Mouse (Mus musculus) kidney, postnatal 4 days (tissue): ENCODE measurements around the gene Gosr1.
A peak's percentile ranks its signal among the peaks of the same experiment; 100 is the strongest.
"Not testable (repeated sequence)": the region's sequence is repeated elsewhere in the genome, so short reads cannot be mapped to it uniquely, and the experiment has no call there.

ENCODE experiments used
- DNase-seq, 2 experiments: peaks; one replicate each; pipeline ENCODE4 v3.0.0; 2021; ENCODE audit warnings: mixed read lengths in 2 of 2

Gene Gosr1

DNA sequence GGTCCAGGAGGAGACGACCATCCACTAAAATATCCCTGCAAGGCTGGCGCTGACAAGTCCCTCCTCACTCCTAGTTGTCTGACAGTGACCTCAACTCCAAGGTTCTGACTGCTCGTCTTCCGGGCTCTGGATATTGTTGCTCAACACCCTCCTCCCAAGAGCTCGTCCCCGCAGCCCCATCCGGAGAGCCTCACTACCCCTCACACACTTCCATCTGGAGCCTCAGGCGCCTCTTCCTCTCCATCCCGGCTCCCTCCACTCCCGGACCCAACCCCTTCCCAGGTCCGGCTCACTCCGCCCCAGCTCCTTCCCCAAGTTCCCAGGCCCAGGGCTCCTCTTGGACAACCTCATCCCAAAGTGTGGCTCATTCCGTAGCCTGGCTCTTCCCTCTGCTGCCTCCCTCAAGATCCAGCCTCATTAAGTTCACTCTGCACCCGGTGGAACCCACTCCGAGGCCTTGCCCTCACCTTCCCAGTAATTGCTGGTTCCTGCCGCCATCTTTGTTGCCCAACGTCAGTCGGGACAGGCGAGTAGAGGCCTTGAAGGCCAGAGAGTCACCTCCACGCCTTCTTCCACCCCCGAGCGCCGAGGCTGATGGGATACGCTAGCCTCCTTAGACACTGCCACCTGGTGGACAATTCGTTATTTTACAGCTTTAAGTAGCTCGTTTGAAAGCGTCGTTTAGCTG lies at the start of gene Gosr1:
Gene Gosr1 (minus strand): TSS at position 527 of the 688 bp plus-strand sequence.
- DNase-seq: peak; percentile 90 to 94

DNA sequence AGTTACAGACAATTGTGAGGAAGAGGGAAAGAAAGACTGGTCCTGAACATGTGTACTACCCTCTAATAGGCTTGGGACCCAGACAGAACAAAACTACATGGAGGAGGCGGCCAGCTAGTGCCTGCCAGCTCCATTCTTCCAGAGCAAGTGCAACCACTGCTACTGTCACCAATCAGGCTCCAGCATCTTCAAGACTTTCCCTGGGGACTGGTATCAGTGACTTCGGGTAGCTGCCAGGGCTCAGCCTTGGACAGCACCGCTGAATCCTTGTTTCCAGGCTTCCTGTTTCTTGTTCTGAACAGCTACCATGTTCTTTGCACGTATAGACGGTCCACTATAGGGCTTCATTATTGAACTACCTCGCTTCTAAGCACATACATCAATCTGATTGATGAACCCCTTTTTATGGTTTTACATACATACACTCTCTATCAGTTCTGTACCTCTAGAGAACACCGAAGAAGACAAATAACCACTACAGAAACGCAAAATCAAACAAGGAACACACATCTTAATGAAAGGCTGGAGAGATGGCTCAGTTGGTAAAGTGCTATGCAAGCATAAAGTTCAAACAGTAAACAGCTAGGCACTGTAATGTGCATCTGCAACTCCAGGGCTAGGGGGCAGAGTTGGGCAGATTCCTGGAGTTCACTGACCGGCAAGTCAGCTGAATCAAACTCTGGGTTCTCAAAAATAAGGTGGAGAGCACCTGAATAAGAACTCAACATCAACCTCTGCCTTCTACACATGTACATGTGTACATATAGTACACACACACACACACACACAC lies 47.5 kb upstream of the Gosr1 start:
- peak; percentile 59 to 70 for DNase-seq

DNA sequence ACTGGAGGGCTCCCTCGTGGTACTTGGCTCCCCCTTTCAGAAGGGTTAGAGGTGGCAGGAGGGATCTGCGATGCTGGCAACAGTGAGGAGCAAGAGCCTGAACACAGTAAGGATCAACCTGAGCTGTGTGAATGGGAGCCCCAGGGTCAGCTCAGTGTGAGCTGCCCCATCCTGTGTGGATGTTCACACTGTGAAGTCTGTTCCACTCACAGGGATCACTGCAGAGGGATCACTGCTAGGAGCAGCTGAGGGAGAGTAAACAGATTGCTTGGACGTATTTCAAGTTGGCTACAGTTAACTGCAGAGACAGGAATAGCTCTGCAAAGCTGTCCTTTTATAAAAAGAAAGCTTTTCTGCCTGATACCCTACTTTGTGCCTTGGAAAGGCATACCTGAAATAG lies 46.1 kb upstream of the Gosr1 start:
- DNase-seq: no peak

DNA sequence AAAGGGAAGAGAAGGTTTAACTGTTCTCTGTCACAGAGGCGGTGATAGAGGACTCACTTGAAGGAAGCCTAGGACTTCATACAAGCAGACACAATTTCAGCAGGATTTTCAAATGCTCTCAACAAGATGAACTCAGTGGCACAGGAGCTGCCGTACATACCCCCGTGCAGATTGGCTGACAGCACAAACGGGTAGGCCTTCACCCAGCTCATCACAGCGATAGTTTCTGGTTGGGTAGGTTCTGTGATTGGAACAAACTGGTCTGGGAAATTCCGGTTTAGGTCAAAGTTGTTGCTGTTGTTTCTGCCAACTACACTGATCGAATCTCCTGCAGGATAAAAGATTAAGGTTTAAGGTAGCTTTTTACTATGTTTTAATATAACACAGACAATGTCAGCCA lies 45.2 kb upstream of the Gosr1 start:
- DNase-seq: no peak

DNA sequence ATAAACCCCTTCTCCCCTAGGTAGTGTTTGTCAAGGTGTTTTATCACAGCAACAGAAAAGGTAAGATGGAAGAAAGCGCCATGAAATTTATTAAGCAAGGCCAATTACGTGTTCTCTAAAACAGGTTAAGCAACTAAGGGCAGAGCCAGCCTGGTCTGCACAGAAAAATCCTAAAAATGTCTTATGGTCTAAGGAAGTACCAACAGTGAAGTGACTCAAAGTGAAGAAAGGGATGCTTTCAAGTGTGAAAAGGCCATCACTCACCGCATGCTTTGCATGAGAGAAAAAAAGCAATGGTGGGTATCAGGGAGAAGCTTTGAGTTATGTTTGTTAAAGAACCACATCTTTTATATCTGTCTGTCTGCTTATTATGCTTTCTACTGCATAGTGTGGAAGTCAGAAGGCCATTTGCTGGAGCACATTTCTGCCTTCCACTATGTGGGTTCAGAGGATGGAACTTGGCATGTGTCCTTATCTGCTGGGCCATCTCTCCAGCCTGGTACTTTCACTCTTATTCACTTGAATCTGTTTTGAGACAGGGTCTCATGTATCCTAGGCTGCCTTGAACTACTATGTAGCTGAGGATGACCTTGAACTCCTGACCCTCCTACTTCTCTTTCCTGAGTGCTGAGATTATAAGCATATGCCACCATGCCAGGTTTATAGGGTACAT lies 43.8 kb upstream of the Gosr1 start:
- DNase-seq: no peak

DNA sequence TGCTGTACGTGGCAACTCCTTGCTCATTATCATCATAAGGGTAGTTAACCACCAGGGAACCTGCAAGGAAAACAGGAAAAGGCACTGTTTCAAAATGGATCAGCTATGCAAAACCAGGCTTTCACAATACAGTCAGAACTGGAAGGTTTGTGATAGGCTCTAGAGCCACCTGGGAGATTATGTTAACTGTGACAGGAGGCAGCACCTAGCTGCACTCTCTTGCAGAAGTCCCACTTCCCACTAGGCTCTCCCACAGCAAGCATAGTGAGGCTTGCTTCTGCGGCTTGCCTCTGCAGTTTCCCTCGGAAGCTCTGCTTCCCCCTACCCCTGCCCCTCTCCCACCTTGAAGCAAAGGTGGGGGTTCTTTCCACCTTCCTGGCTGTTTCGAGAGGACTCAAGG lies 42.6 kb upstream of the Gosr1 start:
- DNase-seq: no peak

DNA sequence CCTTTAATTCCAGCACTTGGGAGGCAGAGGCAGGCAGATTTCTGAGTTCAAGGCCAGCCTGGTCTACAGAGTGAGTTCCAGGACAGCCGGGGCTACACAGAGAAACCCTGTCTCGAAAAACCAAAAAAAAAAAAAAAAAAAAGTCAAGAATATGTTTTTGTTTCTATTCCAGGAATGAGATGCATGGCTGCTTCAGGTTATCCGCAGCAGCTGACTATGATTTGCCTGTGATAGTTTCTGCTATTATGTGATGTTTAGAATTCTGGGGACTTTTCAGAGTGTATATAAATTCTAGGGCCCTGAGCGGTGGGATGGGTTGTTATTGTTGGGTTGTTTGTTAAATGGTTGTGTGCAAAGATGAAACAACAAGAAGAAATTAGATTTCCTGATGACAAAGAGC lies 41.7 kb upstream of the Gosr1 start:
- not testable (repeated sequence) for DNase-seq

DNA sequence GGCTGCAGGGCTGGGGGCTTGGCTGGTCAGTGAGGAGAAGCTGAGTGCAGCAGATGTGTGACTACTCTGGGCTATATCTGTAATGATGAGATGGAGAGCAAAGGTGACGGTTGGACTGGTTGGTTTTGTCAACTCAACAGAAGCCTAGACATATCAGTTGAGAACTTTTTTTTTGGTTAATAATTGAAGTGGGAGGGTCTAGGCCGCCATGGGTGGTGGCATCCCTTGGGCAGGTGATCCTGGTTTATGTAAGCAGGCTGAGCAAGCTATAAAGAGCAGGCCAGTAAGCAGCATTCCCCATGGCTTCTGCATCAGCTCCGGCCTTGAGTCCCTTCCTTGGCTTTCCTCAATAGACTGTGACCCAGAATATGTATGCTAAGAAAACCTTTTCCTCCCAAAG lies 39.9 kb upstream of the Gosr1 start:
- no peak for DNase-seq

DNA sequence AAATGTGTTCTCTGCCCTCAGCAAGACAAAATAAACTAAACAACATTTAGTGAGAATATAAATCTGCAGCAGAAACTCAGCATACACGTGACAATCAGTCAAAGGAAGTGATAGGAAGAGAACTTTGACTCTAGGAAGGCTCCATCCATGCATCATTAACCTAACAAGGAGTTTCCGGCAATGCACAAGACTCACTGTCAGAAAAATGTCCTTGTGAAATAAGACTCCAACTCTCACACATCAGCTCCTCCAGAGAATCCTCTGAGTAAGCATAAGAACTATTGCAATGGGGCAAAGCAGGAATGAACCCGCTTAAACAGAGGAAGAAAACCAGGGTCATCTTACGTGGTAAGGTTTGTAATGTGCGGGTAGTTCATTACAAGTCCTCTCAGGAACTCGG lies 33.9 kb upstream of the Gosr1 start:
- no peak for DNase-seq

DNA sequence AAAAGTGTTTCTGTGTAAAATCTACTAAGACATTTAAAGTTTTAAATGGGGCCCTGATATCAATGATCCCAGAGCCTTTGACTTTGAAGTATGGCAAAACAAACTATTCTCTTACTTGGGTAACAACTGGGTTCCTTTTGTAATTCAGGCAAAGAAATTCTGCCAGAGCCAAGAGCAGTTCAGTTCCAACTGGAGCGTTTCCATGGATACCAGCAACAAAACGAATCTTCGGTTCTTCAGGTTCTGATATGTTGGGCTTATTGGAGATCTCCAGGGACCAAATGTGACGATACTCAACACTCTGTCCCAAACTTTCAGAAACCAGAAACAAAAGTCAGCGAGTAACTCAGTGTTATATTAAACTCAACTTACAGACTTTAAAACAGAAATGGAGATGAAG lies 31.9 kb upstream of the Gosr1 start:
- DNase-seq: no peak

DNA sequence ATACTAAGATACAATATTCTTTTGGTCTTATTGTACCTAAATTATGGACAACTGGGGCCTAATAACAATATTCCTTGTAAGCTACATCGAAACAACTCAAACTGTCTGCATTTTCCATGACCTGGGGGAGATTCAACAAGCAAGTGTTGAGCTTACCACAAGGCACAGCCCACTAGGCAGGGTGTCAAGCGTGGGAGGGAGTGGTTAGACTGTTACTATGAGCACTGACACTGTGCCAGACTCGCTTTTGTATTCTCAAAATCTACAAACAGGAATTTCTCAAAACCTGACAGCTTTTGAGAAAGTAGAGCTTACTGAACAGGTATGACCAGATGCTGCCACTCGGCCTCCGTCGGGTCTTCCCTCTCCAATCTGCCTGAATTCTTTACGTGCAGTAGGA lies 28.0 kb upstream of the Gosr1 start:
- DNase-seq: peak in 1 of 2 experiments; percentile 37

DNA sequence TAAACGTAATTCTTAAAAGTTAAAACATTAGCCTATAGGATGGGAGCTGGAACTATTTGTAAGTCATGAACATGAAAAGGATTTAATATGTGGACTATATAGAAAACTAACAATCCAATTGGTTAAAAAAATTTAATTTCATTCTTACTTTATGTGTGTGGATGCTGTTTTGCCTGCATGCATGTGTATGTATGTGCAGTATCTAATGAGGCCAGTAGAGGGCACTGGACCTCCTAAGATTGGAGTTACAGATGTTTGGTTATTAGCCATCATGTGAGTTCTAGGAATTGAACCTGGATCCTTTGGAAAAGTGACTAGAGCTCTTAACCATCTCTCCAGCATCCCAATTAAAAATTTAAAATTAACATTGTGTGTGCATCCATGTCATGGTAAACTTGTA lies 25.9 kb upstream of the Gosr1 start:
- DNase-seq: peak; percentile 60 to 70

DNA sequence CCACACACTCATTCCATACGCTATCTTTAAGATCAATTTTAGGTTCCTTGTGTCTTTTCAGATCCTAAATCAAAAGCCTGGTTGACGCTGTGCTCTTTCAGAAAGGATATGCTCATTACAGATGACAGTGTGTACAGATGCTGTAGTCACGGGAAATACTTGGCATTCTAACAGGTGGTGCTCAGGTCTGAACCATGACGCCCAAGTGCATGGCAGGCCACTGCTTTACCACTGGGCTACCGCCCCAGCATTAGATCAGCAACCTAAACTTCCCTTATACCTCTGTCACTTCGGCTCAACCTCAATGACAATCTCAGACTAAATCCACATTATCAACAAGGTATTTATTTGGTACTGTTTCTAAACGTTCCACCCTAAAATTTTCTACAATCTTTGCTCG lies 12.2 kb upstream of the Gosr1 start:
- no peak for DNase-seq

DNA sequence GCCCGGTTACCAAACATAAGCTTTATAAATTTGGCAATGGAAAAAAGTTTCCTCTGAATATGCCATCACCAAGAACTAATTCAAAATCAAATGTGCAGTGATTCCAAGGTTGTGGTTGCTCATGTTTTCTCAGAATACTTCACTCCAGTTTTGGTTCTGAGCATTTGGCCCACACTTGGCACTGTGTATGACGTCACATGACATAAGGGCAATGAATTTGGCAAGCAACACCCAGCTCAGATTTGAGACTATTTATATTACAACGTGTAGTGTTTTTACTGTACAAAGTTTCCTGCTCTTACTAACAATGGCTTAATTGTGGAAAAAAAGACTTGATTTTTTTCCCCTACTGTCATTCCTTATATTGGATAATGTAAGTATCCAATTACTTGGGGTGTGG lies 10.4 kb upstream of the Gosr1 start:
- DNase-seq: no peak

DNA sequence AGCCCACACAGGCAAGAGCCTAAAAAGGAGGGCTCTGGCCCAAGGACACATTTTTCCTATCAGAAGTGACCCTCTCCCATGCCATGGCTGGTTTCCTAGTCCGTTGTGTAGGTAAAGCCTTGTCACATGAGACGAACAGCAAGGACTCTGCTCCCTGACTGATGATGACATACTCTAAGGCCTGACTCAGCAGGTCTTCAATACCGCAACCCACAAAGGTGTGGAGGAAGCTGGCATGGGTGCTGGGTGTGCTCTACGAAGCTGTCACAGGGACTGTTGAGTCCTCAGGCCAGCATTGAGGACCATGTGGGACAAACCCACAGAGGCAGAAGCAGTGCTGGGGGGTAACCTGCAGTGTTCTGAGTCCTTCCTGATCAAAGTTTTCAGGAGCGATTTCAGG lies 7.2 kb upstream of the Gosr1 start:
- no peak for DNase-seq

DNA sequence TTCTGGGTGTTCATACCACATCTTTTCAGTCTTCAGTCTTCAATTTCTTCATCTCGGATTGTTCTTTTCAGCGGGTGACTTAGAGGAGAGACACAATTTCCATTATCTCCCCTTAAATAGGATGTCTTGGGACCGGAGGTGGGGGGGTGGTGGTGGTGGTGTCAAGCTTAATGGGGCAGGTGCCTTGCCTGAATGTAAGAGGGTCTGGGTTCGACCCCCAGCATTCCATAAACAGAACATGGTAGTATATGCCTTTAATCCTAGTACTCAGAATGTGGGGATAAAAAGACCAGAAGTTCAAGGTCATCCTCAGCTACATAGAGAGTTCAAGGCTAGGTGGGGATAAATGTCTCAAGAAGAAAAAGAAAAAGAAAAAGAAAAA lies 353 bp upstream of the Gosr1 start:
- DNase-seq: no peak

DNA sequence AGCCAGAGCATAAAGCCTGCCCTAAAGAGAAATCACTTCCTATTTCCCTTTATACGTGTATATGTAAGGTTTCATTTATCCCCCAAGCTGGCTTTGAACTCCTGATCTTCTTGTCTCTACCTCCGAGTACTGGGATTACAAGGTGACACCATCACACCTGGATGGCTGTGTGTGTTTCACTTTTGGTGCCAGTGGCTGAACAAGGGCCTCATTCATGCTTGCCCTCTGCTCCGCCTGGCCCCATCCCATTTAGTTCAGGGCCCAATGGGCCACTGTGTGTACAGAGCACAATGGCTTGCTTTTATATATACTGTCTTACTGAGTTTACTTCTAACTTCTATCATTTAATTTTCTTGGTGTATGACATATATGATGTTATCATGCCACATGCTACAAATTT lies 11.1 kb downstream of the Gosr1 start:
- DNase-seq: no peak

DNA sequence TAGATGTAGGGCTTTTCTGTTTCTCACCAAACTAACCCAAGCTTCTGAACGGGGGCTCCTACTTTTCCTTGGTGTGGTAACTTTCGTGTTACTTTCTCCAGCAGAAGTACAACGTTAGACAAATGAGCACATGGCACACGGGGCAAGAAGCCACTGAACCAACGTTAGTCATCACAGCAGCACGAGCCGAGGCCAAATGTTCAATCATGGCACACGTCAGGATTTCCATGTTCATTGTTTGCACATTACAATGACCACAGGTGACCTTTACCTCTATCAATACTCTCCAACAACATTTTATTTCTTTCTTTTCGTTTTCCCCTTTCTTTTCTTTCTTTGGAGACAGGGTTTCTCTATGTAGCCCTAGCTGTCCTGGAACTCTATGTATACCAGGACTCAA lies 14.6 kb downstream of the Gosr1 start:
- no peak for DNase-seq

DNA sequence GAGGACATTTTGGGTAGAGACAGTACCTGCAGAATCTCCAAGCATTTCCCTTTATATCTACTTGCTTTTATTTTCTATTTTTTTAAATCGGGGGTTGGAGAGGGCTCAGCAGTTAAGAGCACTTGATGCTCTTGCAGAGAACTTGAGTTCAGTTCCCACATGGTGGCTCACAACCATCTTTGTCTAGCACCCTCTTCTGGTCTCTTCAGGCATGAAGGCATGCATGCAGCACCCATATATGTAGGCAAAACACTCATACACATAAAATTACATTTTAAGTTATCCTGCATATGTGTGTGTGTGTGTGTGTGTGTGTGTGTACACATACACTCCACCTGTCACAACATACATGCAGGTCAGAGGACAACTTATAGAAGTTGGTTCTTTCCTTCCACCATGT lies 17.5 kb downstream of the Gosr1 start:
- no peak for DNase-seq

DNA sequence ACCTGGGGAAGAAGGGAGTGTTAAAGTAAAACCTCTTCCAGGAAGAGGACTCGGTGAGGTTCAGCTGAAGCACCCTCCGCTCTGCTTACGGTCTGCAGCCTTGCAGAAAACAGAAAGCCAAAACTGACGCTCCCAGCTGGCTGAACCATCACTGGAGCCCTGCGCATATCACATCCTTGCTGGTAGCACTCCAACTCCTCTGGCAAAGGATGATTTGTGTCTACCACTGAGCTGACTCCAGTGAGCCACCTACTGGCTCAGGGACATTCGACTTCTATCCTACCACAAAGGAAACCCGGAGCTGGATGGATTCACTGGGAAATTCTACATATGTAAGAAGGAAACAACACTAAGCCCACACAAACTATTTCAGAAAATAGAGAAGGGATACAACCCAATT lies 18.8 kb downstream of the Gosr1 start:
- DNase-seq: peak; percentile 10 to 27

DNA sequence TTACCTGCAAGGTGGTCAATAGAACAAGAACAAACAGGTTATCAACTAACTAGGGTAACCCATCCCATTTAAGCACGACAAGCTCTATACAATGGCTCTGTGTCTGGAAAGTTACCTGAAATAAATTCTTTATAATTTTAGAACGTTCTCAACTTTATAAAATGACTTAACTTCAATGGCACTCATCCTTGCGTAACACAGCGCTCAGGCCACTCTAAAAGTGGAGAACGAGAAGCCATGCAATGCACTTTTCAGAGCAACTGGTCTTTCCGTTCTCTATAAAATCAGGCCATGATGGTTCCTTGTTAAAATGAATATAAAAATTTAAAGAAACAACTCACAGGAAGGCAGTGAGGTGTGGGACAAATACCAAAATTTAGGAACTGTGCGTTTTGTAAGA lies 20.9 kb downstream of the Gosr1 start:
- no peak for DNase-seq

DNA sequence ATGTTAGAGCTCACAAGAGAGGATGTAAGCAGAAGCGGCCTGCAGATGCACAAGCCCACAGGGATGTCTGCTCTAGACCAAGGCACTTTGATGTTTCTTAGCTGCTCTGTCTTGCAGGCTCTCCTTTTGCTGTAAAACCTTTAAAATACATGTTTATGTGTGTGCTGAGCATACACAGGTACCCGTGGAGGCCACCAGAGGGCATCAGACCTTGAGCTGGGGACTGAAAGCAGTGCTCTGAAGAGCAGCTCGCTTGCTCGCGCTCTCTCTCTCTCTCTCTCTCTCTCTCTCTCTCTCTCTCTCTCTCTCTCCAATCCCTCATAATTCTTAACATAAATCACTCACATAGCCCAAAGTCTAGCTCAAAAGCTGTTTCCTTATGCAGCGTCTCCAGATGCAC lies 24.3 kb downstream of the Gosr1 start:
- peak; percentile 59 to 64 for DNase-seq

DNA sequence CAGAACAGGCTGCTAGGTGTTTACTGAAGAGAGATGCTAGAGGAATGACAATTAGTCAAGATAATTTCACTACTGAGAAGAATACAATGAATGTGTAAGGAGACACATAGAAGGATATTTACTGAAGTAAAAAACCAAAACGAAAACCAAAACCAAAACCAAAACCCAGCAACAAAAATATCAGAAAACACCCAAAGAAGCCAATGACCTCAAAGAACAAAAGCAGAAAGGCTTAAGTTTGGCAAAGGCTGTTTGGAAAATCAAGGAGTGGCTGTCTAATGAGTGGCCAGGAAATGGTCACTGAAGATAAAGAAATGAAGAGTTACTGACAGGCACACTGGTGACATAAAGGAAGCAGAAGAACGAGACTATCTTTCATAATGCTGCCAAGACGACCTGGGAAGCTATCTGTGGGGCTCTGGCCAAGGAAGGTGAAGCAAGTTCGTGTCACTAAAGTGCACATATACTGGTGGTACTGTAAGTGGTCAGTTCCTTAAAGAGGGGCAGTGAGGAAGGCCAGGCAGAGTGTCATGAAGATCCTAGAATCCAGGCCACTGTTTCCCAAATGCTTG lies 27.5 kb downstream of the Gosr1 start:
- DNase-seq: no peak

DNA sequence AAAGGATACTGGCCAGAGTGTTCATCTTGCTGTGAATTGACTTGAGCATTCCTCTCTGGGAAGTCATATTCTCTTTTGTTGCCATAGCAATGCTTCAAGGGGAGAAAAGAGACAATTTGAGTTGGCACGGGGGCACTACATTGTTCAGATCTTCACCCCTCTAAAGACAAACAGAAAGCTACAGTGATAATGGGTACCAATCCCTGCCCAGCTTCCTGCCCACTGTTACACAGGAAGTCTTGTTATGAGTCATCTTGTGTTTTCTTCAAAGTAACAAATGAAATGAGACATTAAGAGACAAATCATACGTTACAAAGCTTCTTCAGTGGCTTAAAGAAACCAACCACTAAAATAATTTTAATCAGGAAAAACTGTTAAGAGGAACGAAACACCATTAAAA lies 28.8 kb downstream of the Gosr1 start:
- no peak for DNase-seq
